Mouse (Mus musculus) mouse trophoblast stem cell (cell line): Measurements from ENCODE around the gene Dph2.

ENCODE experiments used
- in situ Hi-C, 2 experiments: fragments of 300-500 bp; cut with MseI, MboI; formaldehyde crosslinking; loops; 2 replicates in 1 of 2; 3 replicates in 1 of 2; pipeline ENCODE4 v1.15.1; 2025

The Dph2 gene

GRCm38 (mm10) chr4:117912685-117913273, 20.9 kb upstream of the Dph2 start:
- in situ Hi-C loops = no loop called here

DNA sequence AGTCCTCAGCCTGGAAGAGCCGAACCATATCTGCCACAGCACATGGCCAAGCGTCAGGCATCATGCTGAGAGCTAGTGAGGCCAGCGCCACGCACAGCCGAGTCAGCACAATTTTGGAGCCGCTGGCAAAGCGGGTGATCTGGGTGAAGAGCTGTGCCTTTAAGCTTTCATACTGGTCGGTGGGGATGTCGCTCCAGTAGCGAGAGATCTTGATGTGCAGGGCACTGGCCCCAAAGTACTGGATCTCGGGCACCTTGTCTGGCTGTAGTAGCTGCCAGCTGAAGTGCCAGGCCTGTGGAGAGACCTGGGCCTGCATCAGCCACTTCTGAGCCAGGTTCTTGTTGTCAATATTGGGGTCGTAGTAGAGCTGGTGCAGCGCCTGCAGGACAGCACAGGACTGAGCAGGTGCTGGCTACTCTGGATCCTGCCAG, 20.3 kb upstream of the Dph2 start:
- in situ Hi-C loops = no loop called here

GRCm38 (mm10) chr4:117908834-117909453, 17.1 kb upstream of the Dph2 start:
- in situ Hi-C loops = no loop called here

DNA sequence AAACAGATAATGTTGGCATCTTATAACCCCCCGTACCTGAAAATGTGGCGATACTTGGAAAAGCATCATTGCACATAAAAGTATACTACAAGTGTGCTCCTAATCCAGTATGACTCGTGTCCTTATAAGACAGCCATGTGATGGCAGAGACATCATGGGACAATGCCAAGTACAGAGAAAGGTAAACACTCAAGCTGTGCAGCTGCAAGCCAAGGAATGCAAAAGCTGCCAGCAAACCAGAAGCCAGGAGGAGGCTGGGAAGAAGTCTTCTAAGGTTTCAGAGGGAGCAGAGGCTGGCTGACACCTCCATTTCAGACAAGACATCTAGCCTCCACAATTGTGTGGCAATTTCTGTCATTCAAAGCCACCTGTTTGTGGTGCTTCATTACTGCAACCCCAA, 14.4 kb upstream of the Dph2 start:
- in situ Hi-C loops = no loop called here

DNA sequence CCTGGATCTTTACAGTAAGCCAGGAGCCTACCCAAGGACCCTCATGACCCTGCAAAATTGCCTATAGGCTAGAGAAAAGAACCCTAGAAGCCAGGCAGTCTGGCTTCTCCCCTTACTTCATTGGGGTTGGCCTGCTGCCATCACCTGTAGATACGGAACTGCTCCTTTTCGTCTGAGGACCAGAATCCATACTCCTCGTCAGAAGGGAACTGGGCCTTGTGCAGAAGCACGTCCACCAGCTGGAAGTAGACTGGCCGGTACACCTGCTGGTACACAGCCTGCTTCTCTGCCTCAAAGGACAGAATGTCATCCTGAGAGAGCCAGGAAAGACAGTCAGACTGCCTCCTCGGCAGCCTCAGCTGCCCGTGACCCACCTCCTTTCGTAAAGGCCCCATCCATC, 12.9 kb upstream of the Dph2 start:
- in situ Hi-C loops = no loop called here

- in situ Hi-C loops = no loop called here
Observed at GRCm38 (mm10) chr4:117904094-117904493, 12.3 kb upstream of the Dph2 start.

- in situ Hi-C loops = no loop called here
Observed at GRCm38 (mm10) chr4:117898111-117898510, 6.3 kb upstream of the Dph2 start.

GRCm38 (mm10) chr4:117896031-117896430, 4.2 kb upstream of the Dph2 start:
- in situ Hi-C loops = no loop called here

GRCm38 (mm10) chr4:117895339-117895738, 3.5 kb upstream of the Dph2 start:
- in situ Hi-C loops = no loop called here

- in situ Hi-C loops = no loop called here
Observed at GRCm38 (mm10) chr4:117894601-117895000, 2.8 kb upstream of the Dph2 start.

GRCm38 (mm10) chr4:117893376-117893775, 1.5 kb upstream of the Dph2 start:
- in situ Hi-C loops = no loop called here

DNA sequence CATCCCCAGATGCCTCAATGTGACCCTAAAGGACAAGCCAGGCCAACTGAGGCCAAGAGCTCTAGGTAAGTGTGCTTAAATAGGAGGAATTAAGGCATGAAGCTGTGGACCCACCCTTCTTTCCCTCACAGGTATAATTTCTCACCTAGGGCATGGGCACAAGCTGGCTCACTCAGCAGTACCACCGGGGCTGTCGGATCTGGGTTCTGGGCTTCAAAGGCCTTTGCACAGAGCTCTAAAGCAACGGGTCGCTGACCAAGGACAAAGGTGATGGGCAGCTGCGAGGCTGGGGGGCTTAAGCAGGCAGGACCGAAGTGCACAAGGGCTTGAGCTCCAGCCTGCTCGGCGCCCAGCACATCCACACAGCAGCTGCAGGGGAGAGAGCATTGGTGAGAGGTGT, 1.1 kb downstream of the Dph2 start:
- in situ Hi-C loops = no loop called here

- in situ Hi-C loops = no loop called here
Observed at GRCm38 (mm10) chr4:117890031-117890430, 1.8 kb downstream of the Dph2 start.

GRCm38 (mm10) chr4:117889471-117889870, 2.4 kb downstream of the Dph2 start:
- in situ Hi-C loops = no loop called here

GRCm38 (mm10) chr4:117887920-117888319, 3.9 kb downstream of the Dph2 start:
- in situ Hi-C loops = no loop called here

GRCm38 (mm10) chr4:117887133-117887532, 4.7 kb downstream of the Dph2 start, which contains the start of gene Atp6v0b:
Gene Atp6v0b (minus strand): TSS chr4:117887333.
- in situ Hi-C loops = no loop called here

DNA sequence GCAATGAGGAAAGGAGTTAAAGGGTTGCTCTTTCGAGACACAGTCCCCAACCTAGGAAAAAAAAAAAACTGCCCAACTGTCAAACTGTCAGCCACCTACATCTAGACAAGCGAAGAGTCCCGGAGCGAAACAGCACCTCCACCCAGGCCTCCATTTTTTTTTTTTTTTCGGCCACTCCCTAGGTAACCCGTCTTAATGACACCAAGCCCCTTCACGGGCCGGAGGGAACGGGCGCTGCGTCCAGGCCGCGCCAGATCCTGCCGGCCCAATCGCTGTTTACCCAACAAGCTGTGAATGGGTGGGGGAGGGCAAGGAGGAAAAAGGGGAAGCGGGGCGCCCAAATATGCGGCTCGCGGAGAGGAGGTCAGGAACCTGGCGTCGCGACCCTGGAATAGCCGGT, 5.2 kb downstream of the Dph2 start:
- in situ Hi-C loops = no loop called here

DNA sequence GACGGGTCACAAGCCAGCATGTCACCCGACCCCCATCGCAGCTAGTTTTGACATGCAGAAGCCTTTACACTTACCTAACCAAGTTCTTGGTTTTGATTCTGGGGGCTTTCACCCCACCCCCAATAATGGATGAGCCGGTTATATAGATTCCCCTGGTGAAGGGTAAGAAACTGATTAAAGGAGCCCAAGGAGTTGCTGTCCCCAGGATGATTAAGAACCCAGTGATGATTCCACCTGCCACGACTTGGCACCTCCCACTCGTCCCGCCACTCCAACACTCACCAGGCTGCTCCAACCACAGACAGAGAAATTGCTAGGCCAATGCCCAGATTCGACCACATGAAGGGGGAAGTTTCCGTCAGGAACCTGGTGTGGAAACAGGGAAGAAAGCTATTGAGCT, 5.8 kb downstream of the Dph2 start:
- in situ Hi-C loops = no loop called here

- in situ Hi-C loops = no loop called here
Observed at GRCm38 (mm10) chr4:117885093-117885492, 6.7 kb downstream of the Dph2 start.

- in situ Hi-C loops = no loop called here
Observed at GRCm38 (mm10) chr4:117884146-117884545, 7.7 kb downstream of the Dph2 start.

GRCm38 (mm10) chr4:117882701-117883691, 8.8 kb downstream of the Dph2 start, which contains the start of gene B4galt2:
Gene B4galt2 (minus strand): TSS chr4:117883487.
- in situ Hi-C loops = no loop called here

DNA sequence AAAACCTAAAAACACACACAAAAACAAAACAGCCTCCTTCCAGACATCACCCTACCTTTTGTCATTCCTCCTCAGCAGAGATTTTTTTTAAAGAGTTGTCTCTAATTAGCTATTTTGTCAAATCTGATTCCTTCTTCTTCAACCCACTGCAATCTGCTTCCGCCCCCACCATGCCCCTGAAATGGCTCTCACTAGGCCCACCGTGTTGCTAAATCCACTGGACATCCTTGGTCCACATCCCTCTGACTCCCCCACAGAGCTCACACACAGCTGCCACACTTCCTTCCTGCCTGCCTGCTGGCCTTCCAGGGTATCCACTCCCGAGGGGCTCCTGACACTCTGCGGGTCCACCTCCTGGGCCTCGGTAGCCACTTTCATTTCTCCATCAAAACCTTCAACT, 13.1 kb downstream of the Dph2 start:
- in situ Hi-C loops = no loop called here
